Mouse (Mus musculus) thymus, adult 2 months (tissue): ENCODE results near the gene Arhgef18.

ENCODE experiments used
- CTCF ChIP-seq: fragments of 200-500 bp; IDR thresholded peaks from 2 replicates; pipeline ENCODE4 v1.5.1; 2012; ENCODE audit warnings: mild to moderate bottlenecking, control low read depth, low read length, moderate library complexity, borderline replicate concordance; ENCODE audit not compliant: control insufficient read depth, poor library complexity, insufficient read depth; ENCODE audit errors: extremely low read depth
- POLR2A ChIP-seq: fragments of 200-500 bp; IDR thresholded peaks from 2 replicates; pipeline ENCODE4 v1.6.1; 2012; ENCODE audit warnings: mild to moderate bottlenecking, low read length, control low read depth, moderate library complexity; ENCODE audit not compliant: control insufficient read depth, poor library complexity, insufficient read depth; ENCODE audit errors: extremely low read depth

DNA sequence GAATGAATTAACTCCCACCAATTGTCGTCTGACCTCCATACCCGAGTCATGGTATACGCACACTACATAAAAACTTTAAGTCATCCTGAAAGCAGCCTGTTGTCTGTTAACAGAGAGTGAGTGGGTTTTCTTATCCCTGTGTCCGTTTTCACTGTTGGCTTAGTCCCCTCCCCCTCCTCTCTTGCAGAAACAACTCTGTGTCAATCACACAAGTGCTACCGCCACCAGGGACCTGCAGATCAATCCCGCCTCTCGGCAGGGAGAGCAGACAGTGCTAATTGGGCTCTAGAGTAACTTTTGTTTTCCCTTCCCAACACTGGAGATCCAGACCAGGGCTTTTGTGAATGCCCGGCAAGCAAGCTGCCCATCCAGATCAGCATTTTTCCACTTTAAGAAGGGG lies 24.6 kb downstream of the Arhgef18 start:
- TF ChIP-seq POLR2A (no peak), CTCF (no peak)
